Mouse (Mus musculus): ENCODE measurements around the gene 4933425L06Rik.

GRCm38 (mm10) chr13:105132370-105132769 is 50.4 kb downstream of the 4933425L06Rik start:
- TF ChIP-seq GATA1 (IDR thresholded peaks at IDR 0.05; ENCODE audit: borderline replicate concordance, low read length) (no peak), FLI1 (IDR thresholded peaks at IDR 0.05; ENCODE audit: low read length) (no peak)
